Mouse (Mus musculus) neural tube, embryonic 12.5 days (tissue): Measurements from ENCODE around the gene Pgd. TPM values are rescaled to one million over a fixed set of nuclear protein-coding genes. Genes with fewer than 3 reads are reported as not detected.

Experiments used
- ATAC-seq: fragments of 200-750 bp; cut with Nextera tagmentation; 2 replicates; pipeline ENCODE4 v1.8.0; 2017; ENCODE audit warnings: low read depth, mild to moderate bottlenecking, moderate TSS enrichment, moderate library complexity; ENCODE audit not compliant: low FRiP score
- H3K27ac ChIP-seq: fragments of 300-500 bp; sonication (generic); 2 replicates; pipeline ENCODE4 v1.5.1; 2016
- H3K27me3 ChIP-seq: fragments of 300-500 bp; sonication (generic); replicated peaks from 2 replicates; pipeline ENCODE4 v1.6.1; 2016; ENCODE audit warnings: mild to moderate bottlenecking
- H3K36me3 ChIP-seq: fragments of 300-500 bp; sonication (generic); 2 replicates; pipeline ENCODE4 v1.6.1; 2016; ENCODE audit warnings: mild to moderate bottlenecking
- H3K4me1 ChIP-seq: fragments of 300-500 bp; sonication (generic); 2 replicates; pipeline ENCODE4 v1.6.1; 2016
- H3K4me2 ChIP-seq: fragments of 300-500 bp; sonication (generic); replicated peaks from 2 replicates; pipeline ENCODE4 v1.6.1; 2016; ENCODE audit warnings: mild to moderate bottlenecking
- H3K4me3 ChIP-seq: fragments of 300-500 bp; sonication (generic); 2 replicates; pipeline ENCODE4 v1.5.1; 2016
- H3K9ac ChIP-seq: fragments of 300-500 bp; sonication (generic); 2 replicates; pipeline ENCODE4 v1.6.1; 2016; ENCODE audit warnings: mild to moderate bottlenecking
- H3K9me3 ChIP-seq: fragments of 300-500 bp; sonication (generic); 2 replicates; pipeline ENCODE4 v1.6.1; 2016; ENCODE audit warnings: mild to moderate bottlenecking
- WGBS: fragments of 180-500 bp; shearing (Covaris S2); methylation state at CpG from one replicate; pipeline ENCODE4 v1.1.7; 2016; 5-methylcytosine and 5-hydroxymethylcytosine counted together
- polyA plus RNA-seq: library from polyadenylated mRNA; unstranded; fragments of >200 nt; fragmentation: Nextera tagmentation; extraction: Ambion mirVana; gene quantifications from 2 replicates; pipeline ENCODE4 v1.2.1, GENCODE M21; 2016

Gene Pgd
- polyA plus RNA-seq, 1 experiment from 2014 or later: 127 TPM

DNA sequence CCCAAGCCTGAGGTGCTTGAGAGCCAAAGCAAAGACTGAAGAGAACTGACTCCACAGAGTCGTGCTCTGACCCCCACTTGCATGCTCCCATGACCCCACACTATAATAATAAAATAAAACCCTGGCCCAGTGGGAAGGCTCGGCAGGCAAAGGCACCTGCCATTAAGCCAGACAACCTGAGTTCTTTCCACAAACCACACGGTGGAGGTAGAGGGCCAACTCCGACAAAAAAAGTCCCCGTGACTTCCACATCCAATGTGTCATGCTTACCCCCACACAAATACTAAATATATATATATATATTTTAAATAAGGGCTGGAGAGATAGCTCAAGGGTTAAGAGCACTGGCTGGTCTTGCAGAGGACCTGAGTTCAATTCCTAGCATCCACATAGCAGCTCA lies 2.4 kb downstream of the Pgd start:
- 67% methylated on average over 5 of the region's 5 CpGs for WGBS
- H3K27ac ChIP-seq: no peak overlapping the region
- no peaks in the 10 kb centered on the region for H3K9me3 ChIP-seq
- no peak overlapping the region for H3K4me2 ChIP-seq
- H3K4me1 ChIP-seq: peaks cover 9% of the 10 kb centered on the region; the same call in 1 of the 2 replicates
- H3K9ac ChIP-seq: no peak overlapping the region
- no peaks in the 10 kb centered on the region for H3K27me3 ChIP-seq
- H3K36me3 ChIP-seq: peaks cover 38% of the 10 kb centered on the region
- no peak overlapping the region for H3K4me3 ChIP-seq
- ATAC-seq: no peak

DNA sequence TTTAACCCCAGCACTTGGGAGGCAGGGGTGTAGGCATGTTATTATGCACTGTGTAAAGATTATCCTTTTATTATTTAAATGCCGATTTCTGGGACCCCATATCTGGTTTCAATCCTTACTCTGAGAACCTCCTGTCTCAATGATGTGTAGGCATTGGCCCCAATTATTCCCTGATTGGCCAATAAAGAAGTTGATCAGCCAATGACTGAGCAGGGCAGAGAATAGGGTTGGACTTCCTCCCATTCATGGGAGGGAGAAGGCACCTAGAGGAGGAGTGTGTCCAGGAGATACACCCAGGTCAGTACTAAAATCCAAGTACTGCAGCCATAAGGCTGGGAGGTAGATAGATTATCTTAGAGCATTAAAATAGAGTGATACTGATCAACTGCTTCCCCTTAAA lies 3.4 kb downstream of the Pgd start:
- Histone ChIP-seq H3K9ac (no peak overlapping the region), H3K4me3 (no peak overlapping the region), H3K4me1 (peaks cover 9% of the 10 kb centered on the region; the same call in 1 of the 2 replicates), H3K4me2 (no peak overlapping the region), H3K36me3 (peaks cover 48% of the 10 kb centered on the region), H3K9me3 (no peaks in the 10 kb centered on the region), H3K27me3 (no peaks in the 10 kb centered on the region), H3K27ac (no peak overlapping the region)
- WGBS: 74% methylated on average over 1 of the region's 1 CpGs
- ATAC-seq: no peak

- no peak overlapping the region for H3K9ac ChIP-seq
- peaks cover 67% of the 10 kb centered on the region for H3K36me3 ChIP-seq
- ATAC-seq: no peak
- no peak overlapping the region for H3K27ac ChIP-seq
- H3K4me1 ChIP-seq: peaks cover 9% of the 10 kb centered on the region; the same call in 1 of the 2 replicates
- H3K4me2 ChIP-seq: no peak overlapping the region
- H3K9me3 ChIP-seq: no peaks in the 10 kb centered on the region
- H3K27me3 ChIP-seq: no peaks in the 10 kb centered on the region
- 97% methylated on average over 6 of the region's 6 CpGs for WGBS
- H3K4me3 ChIP-seq: no peak overlapping the region
Observed at GRCm38 (mm10) chr4:149161166-149161565, 5.4 kb downstream of the Pgd start.

- no peaks in the 10 kb centered on the region for H3K4me1 ChIP-seq
- H3K9me3 ChIP-seq: no peaks in the 10 kb centered on the region
- no peaks in the 10 kb centered on the region for H3K27me3 ChIP-seq
- peaks cover 79% of the 10 kb centered on the region for H3K36me3 ChIP-seq
- ATAC-seq: no peak
- WGBS: 90% methylated on average over 13 of the region's 13 CpGs
- no peak overlapping the region for H3K4me3 ChIP-seq
- no peak overlapping the region for H3K27ac ChIP-seq
- no peak overlapping the region for H3K4me2 ChIP-seq
- H3K9ac ChIP-seq: no peak overlapping the region
Observed at GRCm38 (mm10) chr4:149159891-149160290, 6.7 kb downstream of the Pgd start.

GRCm38 (mm10) chr4:149159203-149159602 lies 7.4 kb downstream of the Pgd start:
- Histone ChIP-seq H3K9ac (no peak overlapping the region), H3K9me3 (no peaks in the 10 kb centered on the region), H3K4me1 (no peaks in the 10 kb centered on the region), H3K4me2 (no peak overlapping the region), H3K27me3 (no peaks in the 10 kb centered on the region), H3K4me3 (no peak overlapping the region), H3K36me3 (peaks cover 83% of the 10 kb centered on the region), H3K27ac (no peak overlapping the region)
- 96% methylated on average over 2 of the region's 2 CpGs for WGBS
- ATAC-seq: no peak

DNA sequence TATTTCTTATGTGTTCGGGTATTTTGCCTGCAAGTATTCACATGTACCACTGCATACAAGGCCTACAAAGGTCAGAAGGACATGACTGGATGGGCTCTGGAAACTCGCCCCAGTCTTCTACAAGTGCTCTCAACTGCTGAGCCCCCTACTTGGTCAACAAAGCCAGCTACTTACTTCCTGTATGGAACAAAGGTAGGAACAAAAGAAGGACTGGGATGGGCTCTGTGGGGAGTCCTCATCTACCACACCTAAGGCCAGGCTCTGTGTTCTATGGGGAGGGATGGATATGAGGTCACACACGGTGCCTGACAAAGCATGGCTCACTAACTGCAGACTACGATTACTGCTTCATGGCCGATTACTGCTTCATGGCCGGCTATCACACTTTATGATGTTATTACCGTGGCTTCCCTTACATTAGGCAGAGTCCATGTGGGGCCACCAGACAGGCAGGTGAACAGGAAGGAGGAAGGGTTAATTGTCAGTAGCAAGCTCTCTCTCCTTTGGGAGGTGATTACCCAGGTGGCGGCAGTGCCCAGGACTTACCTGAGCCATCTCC lies 9.1 kb downstream of the Pgd start:
- no peak overlapping the region for H3K4me2 ChIP-seq
- H3K27me3 ChIP-seq: no peaks in the 10 kb centered on the region
- no peak for ATAC-seq
- 61% methylated on average over 8 of the region's 8 CpGs for WGBS
- H3K36me3 ChIP-seq: peaks cover 95% of the 10 kb centered on the region
- no peak overlapping the region for H3K4me3 ChIP-seq
- H3K9ac ChIP-seq: no peak overlapping the region
- H3K27ac ChIP-seq: no peak overlapping the region
- H3K9me3 ChIP-seq: no peaks in the 10 kb centered on the region
- H3K4me1 ChIP-seq: no peaks in the 10 kb centered on the region

- ATAC-seq: no peak
- 96% methylated on average over 6 of the region's 6 CpGs for WGBS
- H3K36me3 ChIP-seq: peaks cover 97% of the 10 kb centered on the region
- H3K9ac ChIP-seq: no peak overlapping the region
- no peak overlapping the region for H3K4me3 ChIP-seq
- H3K27ac ChIP-seq: no peak overlapping the region
- no peaks in the 10 kb centered on the region for H3K4me1 ChIP-seq
- no peak overlapping the region for H3K4me2 ChIP-seq
- no peaks in the 10 kb centered on the region for H3K27me3 ChIP-seq
- no peaks in the 10 kb centered on the region for H3K9me3 ChIP-seq
Observed at GRCm38 (mm10) chr4:149155711-149156110, 10.9 kb downstream of the Pgd start.

DNA sequence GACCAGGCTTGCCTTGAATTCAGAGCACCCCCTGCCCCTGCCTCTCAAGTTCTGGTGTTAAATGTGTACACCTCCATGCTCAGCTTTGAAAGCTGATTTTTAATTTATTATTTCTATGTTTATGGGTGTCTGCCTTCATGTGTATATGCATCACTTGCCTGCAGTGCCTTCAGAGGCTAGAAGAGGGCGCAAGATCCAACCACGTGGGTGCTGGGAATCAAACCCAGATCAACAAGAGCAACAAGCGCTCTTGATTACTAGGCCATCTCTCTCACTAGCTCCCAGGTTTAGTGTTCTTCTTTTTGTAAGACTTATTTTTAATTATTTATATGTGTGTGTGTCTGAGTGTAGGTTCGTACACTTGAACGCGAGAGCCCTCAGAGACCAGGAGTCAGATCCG lies 11.7 kb downstream of the Pgd start:
- H3K27me3 ChIP-seq: no peaks in the 10 kb centered on the region

GRCm38 (mm10) chr4:149150721-149151120 lies 15.8 kb downstream of the Pgd start:
- H3K36me3 ChIP-seq: peaks cover 67% of the 10 kb centered on the region
- no peaks in the 10 kb centered on the region for H3K9me3 ChIP-seq
- H3K4me2 ChIP-seq: no peak overlapping the region
- ATAC-seq: no peak
- H3K9ac ChIP-seq: no peak overlapping the region
- WGBS: 91% methylated on average over 11 of the region's 11 CpGs
- H3K4me3 ChIP-seq: no peak overlapping the region
- no peaks in the 10 kb centered on the region for H3K27me3 ChIP-seq
- no peaks in the 10 kb centered on the region; the same call in 1 of the 2 replicates for H3K4me1 ChIP-seq
- H3K27ac ChIP-seq: no peak overlapping the region

More for the DNA sequence above, 11.7 kb downstream of the Pgd start:
- Histone ChIP-seq H3K9ac (no peak overlapping the region), H3K9me3 (no peaks in the 10 kb centered on the region), H3K4me2 (no peak overlapping the region), H3K4me1 (no peaks in the 10 kb centered on the region), H3K36me3 (peaks cover 97% of the 10 kb centered on the region), H3K4me3 (no peak overlapping the region), H3K27ac (no peak overlapping the region)
- ATAC-seq: no peak
- 97% methylated on average over 7 of the region's 7 CpGs for WGBS

DNA sequence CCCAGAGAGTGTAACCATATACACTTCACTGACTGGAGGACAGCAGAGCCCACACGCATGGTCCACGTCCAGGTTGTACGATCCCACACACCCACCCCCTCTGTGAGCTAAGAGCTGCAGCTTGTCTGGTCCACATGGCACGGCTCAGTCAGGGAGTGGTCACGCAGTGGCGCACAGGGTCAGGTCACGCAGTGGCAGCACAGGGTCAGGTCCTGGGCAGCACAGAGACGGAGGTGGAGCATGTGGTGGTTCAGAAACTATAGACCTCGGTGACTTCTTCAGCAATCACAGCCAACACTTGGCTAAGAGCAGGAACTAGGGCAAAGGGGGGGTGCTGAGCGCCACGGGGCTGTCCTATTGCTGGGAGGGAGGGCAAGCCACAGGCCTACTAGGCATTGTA lies 16.3 kb downstream of the Pgd start:
- no peak for ATAC-seq
- Histone ChIP-seq H3K9me3 (no peaks in the 10 kb centered on the region), H3K27me3 (no peaks in the 10 kb centered on the region), H3K4me1 (no peaks in the 10 kb centered on the region; the same call in 1 of the 2 replicates), H3K36me3 (peaks cover 62% of the 10 kb centered on the region), H3K4me3 (no peak overlapping the region), H3K27ac (no peak overlapping the region), H3K9ac (no peak overlapping the region), H3K4me2 (no peak overlapping the region)
- 76% methylated on average over 11 of the region's 11 CpGs for WGBS

DNA sequence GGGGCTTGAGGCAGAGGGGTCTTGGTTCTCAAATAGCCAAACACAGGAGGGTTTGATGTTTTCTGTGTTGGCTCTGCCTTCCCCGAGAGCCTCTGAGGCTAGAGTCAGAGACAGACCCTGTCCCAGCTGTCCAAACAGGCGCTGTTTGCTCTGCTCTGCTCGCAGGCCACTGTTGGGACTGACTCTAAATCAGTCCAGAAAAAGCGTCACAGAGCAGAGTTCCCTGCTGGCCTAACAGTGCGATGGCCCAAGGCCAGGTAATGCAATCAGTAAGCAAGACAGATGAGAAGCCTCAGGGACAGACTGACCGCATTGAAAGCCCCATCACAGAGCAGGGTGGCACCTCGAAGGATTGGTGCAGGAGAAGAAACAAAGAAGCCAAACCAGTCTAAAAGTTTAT lies 17.0 kb downstream of the Pgd start:
- Histone ChIP-seq H3K9ac (no peak overlapping the region), H3K9me3 (no peaks in the 10 kb centered on the region), H3K4me3 (no peak overlapping the region), H3K27me3 (no peaks in the 10 kb centered on the region), H3K36me3 (peaks cover 56% of the 10 kb centered on the region), H3K4me1 (no peaks in the 10 kb centered on the region; the same call in 1 of the 2 replicates), H3K4me2 (no peak overlapping the region), H3K27ac (no peak overlapping the region)
- WGBS: 66% methylated on average over 7 of the region's 7 CpGs
- no peak for ATAC-seq

GRCm38 (mm10) chr4:149149196-149149595 lies 17.4 kb downstream of the Pgd start:
- no peak overlapping the region for H3K27ac ChIP-seq
- no peaks in the 10 kb centered on the region; the same call in 1 of the 2 replicates for H3K4me1 ChIP-seq
- no peaks in the 10 kb centered on the region for H3K27me3 ChIP-seq
- no peak overlapping the region for H3K9ac ChIP-seq
- H3K36me3 ChIP-seq: peaks cover 52% of the 10 kb centered on the region
- H3K4me2 ChIP-seq: no peak overlapping the region
- no peak for ATAC-seq
- WGBS: 83% methylated on average over 9 of the region's 9 CpGs
- H3K9me3 ChIP-seq: no peaks in the 10 kb centered on the region
- H3K4me3 ChIP-seq: no peak overlapping the region

GRCm38 (mm10) chr4:149148084-149148483 lies 18.5 kb downstream of the Pgd start:
- no peak overlapping the region for H3K9ac ChIP-seq

More at GRCm38 (mm10) chr4:149148084-149148483, 18.5 kb downstream of the Pgd start:
- Histone ChIP-seq H3K9me3 (no peaks in the 10 kb centered on the region), H3K4me2 (no peak overlapping the region), H3K36me3 (peaks cover 41% of the 10 kb centered on the region), H3K4me1 (no peaks in the 10 kb centered on the region; the same call in 1 of the 2 replicates), H3K4me3 (no peak overlapping the region), H3K27ac (no peak overlapping the region), H3K27me3 (no peaks in the 10 kb centered on the region)
- ATAC-seq: no peak
- WGBS: 86% methylated on average over 4 of the region's 4 CpGs
